Mouse (Mus musculus) ES-E14 (cell line): ENCODE measurements at regions not wholly inside any gene's neighbourhood (a gene's known extent, or its start where the extent isn't known, plus 50 kb on each side); places are given as distances from the start of the nearest gene placed in this dataset.

ENCODE experiments used
- CHD2 ChIP-seq: IDR thresholded peaks from 2 replicates; pipeline ENCODE4 v1.6.1; 2014; ENCODE audit warnings: mild to moderate bottlenecking, low read depth, low read length, inconsistent platforms
- HCFC1 ChIP-seq: IDR thresholded peaks from 2 replicates; pipeline ENCODE4 v1.6.1; 2012; ENCODE audit warnings: low read length, inconsistent platforms, borderline replicate concordance; ENCODE audit not compliant: insufficient read depth
- MAFK ChIP-seq: IDR thresholded peaks from 2 replicates; pipeline ENCODE4 v1.6.1; 2014; ENCODE audit warnings: mild to moderate bottlenecking, low read depth, low read length, inconsistent platforms; ENCODE audit not compliant: insufficient read depth
- ZC3H11A ChIP-seq: IDR thresholded peaks from 2 replicates; pipeline ENCODE4 v1.6.1; 2012; ENCODE audit warnings: low read depth, mild to moderate bottlenecking, inconsistent platforms, low read length, borderline replicate concordance

- TF ChIP-seq HCFC1 (no peak), CHD2 (no peak), ZC3H11A (no peak), MAFK (no peak)
Measured at GRCm38 (mm10) chr3:41265399-41265798, 182.6 kb upstream of the Pgrmc2 start.
